Mouse (Mus musculus) left cerebral cortex, adult 2 months (tissue): Measurements from ENCODE around the gene Slc4a1. TPM values are rescaled to one million over a fixed set of nuclear protein-coding genes. Genes with fewer than 3 reads are reported as not detected.

Experiments used
- DNase-seq, 2 experiments: peaks; one replicate each; pipeline ENCODE4 v3.0.0; 2021 to 2022; ENCODE audit warnings: low spot score in 2 of 2, mixed read lengths in 1 of 2; ENCODE audit errors: extremely low spot score in 1 of 2
- H3K27ac ChIP-seq: fragments of 200-600 bp; 2 replicates; pipeline ENCODE4 v1.8.1; 2022
- H3K4me3 ChIP-seq: fragments of 200-600 bp; 2 replicates; pipeline ENCODE4 v1.8.1; 2022
- CTCF ChIP-seq: fragments of 200-600 bp; IDR thresholded peaks from 2 replicates; pipeline ENCODE4 v1.8.1; 2022; ENCODE audit warnings: antibody characterized with exemption, mild to moderate bottlenecking, moderate library complexity
- intact Hi-C: fragments of 180-260 bp; cut with DNase I; formaldehyde crosslinking; loops from one replicate; pipeline ENCODE4 v1.15.1; 2025
- total RNA-seq, 2 experiments: library from RNA; stranded (reverse); gene quantifications; 2 replicates each; pipeline ENCODE4 v1.2.3; 2021

The Slc4a1 gene
- total RNA-seq, 2 experiments from 2014 or later: 0.16 to 0.43 TPM

DNA sequence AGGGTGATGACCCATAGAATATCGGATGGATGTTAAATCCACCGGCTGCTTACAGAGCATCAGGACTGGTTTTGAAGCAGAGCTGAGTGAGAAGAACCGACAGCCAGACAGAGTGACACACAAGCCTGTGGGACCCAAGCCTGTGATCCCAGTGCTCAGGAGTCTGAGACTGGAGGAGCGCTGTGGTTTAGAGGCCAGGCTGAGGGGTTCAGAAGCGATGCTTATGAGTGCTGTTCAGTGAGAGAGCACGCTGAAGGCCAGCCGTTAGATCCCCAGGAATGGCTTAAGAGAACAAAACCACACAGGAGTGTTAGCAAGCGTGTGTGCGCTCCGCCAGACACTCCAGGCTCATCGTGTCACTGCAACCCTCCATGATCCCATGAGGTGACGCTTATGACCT is 23.3 kb downstream of the Slc4a1 start:
- intact Hi-C loops: no loop called here
- no peak for DNase-seq
- no peak for TF ChIP-seq CTCF
- Histone ChIP-seq H3K4me3 (no peak overlapping the region), H3K27ac (no peak overlapping the region)

DNA sequence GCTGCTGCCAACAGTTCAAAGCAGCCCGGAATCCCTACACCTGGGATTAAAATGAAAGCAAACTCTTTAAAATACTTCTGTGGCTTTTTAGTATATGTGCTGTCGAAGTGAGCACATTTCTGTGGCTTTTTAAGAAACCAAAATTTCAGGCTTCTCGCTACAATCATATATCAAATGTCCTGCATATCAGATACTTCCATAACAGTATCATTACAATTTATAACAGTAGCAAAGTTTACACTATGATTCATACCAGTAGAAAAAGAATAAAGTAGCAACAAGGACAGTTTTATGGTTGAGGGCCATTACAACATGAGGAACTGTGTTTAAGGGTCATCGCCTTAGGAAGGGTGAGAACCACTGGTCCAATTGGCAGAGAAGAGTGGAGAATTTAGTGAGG is 24.9 kb downstream of the Slc4a1 start:
- no peak overlapping the region for H3K27ac ChIP-seq
- DNase-seq: no peak
- intact Hi-C loops: no loop called here
- H3K4me3 ChIP-seq: no peak overlapping the region
- TF ChIP-seq CTCF: no peak

GRCm38 (mm10) chr11:102339624-102340023 is 26.4 kb downstream of the Slc4a1 start:
- intact Hi-C loops: no loop called here
- Histone ChIP-seq H3K4me3 (no peak overlapping the region), H3K27ac (no peak overlapping the region)
- TF ChIP-seq CTCF: peak; percentile 36
- DNase-seq: no peak

DNA sequence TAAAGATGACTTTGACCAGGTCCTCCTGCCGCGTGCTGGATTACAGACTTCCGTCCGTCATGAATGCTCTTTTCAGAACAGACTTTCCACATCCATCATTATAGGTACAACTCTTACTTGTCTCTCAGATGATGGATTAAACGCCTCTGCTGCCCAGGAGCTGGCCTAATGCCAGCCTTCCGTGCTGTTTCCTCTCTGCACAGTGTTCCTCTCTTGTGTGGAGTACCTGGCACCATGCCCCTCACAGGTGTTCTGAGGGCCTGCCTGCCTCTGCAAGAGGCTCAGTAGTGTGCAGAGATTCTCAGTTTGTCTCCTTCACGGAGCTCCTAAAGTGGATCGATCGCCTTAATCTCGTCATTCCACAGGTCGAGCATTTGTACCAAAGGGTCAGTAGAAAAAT is 26.8 kb downstream of the Slc4a1 start:
- intact Hi-C loops: no loop called here

DNA sequence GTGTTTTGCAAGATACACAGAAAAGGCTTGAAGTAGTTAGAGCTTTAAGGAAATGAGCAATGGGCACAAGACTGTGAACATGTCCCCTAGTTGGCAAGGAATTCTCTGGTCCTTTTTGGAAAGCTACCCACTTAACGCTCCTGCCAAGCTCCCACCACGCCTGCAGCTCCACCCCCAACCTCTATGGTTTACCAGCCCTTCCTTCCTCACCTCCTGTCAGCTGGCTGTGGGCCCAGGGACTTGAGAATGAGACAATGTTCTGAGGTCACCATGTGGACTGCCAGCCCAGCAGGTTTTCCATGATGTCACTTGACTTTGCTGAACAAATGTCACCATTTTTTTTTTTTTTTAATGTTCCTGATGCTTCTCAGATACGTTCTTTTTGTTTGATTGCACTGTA is 27.4 kb downstream of the Slc4a1 start:
- Histone ChIP-seq H3K27ac (no peak overlapping the region), H3K4me3 (no peak overlapping the region)
- intact Hi-C loops: no loop called here
- no peak for TF ChIP-seq CTCF
- peak; percentile 45 to 61 for DNase-seq

More for the DNA sequence above, 26.8 kb downstream of the Slc4a1 start:
- DNase-seq: no peak
- no peak for TF ChIP-seq CTCF
- no peak overlapping the region for H3K27ac ChIP-seq
- H3K4me3 ChIP-seq: no peak overlapping the region

GRCm38 (mm10) chr11:102337921-102338320 is 28.1 kb downstream of the Slc4a1 start:
- DNase-seq: no peak
- Histone ChIP-seq H3K4me3 (no peak overlapping the region), H3K27ac (no peak overlapping the region)
- intact Hi-C loops: no loop called here
- no peak for TF ChIP-seq CTCF

DNA sequence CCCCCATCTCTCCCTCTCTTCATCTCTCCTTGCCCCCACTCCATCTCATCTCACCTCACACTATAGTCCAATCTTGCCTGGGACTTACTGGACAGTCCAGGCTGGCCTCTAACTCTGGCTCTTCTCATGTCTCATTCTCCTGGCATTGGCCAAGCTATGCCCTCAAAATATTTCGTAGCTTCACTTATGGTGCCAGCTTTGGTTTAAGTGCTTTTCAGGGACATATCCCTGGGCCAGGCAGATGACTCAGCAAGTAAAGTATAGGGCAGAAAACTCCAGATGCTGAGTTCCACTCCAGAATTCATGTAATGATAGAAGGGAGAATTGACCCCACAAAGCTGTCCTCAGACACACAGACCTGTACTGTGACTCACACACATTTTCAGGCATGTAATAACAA is 29.8 kb downstream of the Slc4a1 start:
- Histone ChIP-seq H3K4me3 (no peak overlapping the region), H3K27ac (no peak overlapping the region)
- intact Hi-C loops: no loop called here
- TF ChIP-seq CTCF: no peak
- no peak for DNase-seq

DNA sequence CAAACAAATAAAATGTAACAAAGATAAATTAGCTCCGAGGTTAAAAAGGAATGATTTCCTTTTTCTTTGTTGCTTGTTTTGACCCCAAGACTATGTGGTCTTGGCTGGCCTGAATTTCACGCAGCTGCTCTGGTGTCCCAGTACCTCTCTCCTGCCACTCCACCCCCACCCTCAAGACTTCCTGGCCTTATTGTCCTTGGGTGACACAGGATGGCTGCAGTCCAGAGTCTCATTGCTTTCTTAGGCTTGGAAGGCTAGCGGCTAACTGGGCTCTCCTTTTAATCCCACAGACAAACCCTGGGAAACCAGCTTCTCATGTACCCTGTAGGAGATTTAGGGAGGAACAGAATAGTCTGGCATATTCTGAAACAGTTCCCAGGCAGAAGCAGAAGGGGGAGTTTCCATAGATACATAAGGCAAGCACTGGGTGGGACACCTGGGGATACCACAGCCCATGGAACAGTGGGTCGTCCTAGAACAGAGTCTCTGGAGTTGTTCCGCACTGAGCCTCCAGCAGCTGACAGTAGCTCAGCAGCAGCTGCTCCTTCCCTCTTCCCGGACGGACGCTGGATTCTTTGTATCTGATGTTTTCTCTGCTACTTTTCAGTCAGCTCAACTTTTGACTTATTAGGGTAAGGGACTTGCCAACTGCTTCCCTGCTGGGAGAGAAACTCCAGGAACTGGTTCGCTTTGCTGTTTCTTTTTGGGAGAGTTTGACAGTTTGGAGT is 30.9 kb downstream of the Slc4a1 start:
- Histone ChIP-seq H3K27ac (no peak overlapping the region), H3K4me3 (no peak overlapping the region)
- TF ChIP-seq CTCF: no peak
- intact Hi-C loops: no loop called here
- DNase-seq: no peak

DNA sequence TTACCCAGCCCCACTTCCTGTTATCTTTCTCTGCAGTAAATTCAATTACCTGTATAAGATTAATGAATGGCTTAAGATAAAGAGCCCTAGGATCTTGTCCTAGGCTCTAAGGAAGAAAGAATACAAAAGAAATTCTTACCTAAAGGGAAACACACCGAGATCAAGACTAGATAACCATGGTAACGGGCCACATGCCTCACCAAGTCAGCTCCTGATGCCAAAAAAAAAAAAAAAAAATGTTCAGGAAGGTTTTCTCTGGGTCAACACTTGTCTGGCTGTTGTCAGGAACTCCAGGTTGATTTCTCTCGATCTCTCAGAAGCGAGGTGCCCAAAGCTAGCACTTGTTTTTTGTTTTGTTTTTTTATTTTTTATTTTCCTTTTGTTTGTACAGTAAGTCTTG is 32.0 kb downstream of the Slc4a1 start:
- TF ChIP-seq CTCF: no peak
- H3K27ac ChIP-seq: no peak overlapping the region
- DNase-seq: no peak
- H3K4me3 ChIP-seq: no peak overlapping the region
- intact Hi-C loops: no loop called here

GRCm38 (mm10) chr11:102333061-102333460 is 32.9 kb downstream of the Slc4a1 start:
- Histone ChIP-seq H3K27ac (no peak overlapping the region), H3K4me3 (no peak overlapping the region)
- no peak for TF ChIP-seq CTCF
- no peak for DNase-seq
- intact Hi-C loops: no loop called here

- intact Hi-C loops: no loop called here
- TF ChIP-seq CTCF: no peak
- no peak for DNase-seq
- H3K27ac ChIP-seq: no peak overlapping the region
- H3K4me3 ChIP-seq: no peak overlapping the region
These were observed 34.2 kb downstream of the Slc4a1 start for GRCm38 (mm10) chr11:102331806-102332205.

GRCm38 (mm10) chr11:102330039-102330438 is 36.0 kb downstream of the Slc4a1 start:
- TF ChIP-seq CTCF: no peak
- Histone ChIP-seq H3K27ac (no peak overlapping the region), H3K4me3 (no peak overlapping the region)
- intact Hi-C loops: no loop called here
- no peak for DNase-seq

GRCm38 (mm10) chr11:102329518-102329917 is 36.5 kb downstream of the Slc4a1 start:
- intact Hi-C loops: no loop called here
- Histone ChIP-seq H3K27ac (no peak overlapping the region), H3K4me3 (no peak overlapping the region)
- DNase-seq: no peak
- no peak for TF ChIP-seq CTCF
